Mouse (Mus musculus) ES-E14 (cell line): ENCODE results near the gene Mcm3ap.

Experiments used
- CHD2 ChIP-seq: IDR thresholded peaks from 2 replicates; pipeline ENCODE4 v1.6.1; 2014; ENCODE audit warnings: mild to moderate bottlenecking, low read depth, low read length, inconsistent platforms
- HCFC1 ChIP-seq: IDR thresholded peaks from 2 replicates; pipeline ENCODE4 v1.6.1; 2012; ENCODE audit warnings: low read length, inconsistent platforms, borderline replicate concordance; ENCODE audit not compliant: insufficient read depth
- MAFK ChIP-seq: IDR thresholded peaks from 2 replicates; pipeline ENCODE4 v1.6.1; 2014; ENCODE audit warnings: mild to moderate bottlenecking, low read depth, low read length, inconsistent platforms; ENCODE audit not compliant: insufficient read depth
- ZC3H11A ChIP-seq: IDR thresholded peaks from 2 replicates; pipeline ENCODE4 v1.6.1; 2012; ENCODE audit warnings: low read depth, mild to moderate bottlenecking, inconsistent platforms, low read length, borderline replicate concordance

GRCm38 (mm10) chr10:76505865-76506264, 37.1 kb downstream of the Mcm3ap start:
- TF ChIP-seq HCFC1 (no peak), CHD2 (no peak), MAFK (no peak), ZC3H11A (no peak)
